Mouse (Mus musculus): Measurements from ENCODE around the gene Zpld1. TPM values are rescaled to one million over a fixed set of nuclear protein-coding genes. Genes with fewer than 3 reads are reported as not detected.

Zpld1 gene
- polyA plus RNA-seq (2012; rRNA removed): not detected in 2 replicates

GRCm38 (mm10) chr16:55297886-55298285 is at the start of gene Zpld1:
Zpld1 (minus strand) TSS chr16:55297986.

